Mouse (Mus musculus) erythroid progenitor cell, adult 5-6 weeks (primary cell): ENCODE data around the gene Ccdc3. TPM values are rescaled to one million over a fixed set of nuclear protein-coding genes. Genes with fewer than 3 reads are reported as not detected.
"Not testable (repeated sequence)": the region's sequence is repeated elsewhere in the genome, so short reads cannot be mapped to it uniquely, and the experiment has no call there.

ENCODE experiments used
- ATAC-seq: replicated peaks from 2 replicates; pipeline ENCODE4 v1.8.0; 2016; ENCODE audit warnings: moderate number of reproducible peaks, mild to moderate bottlenecking, moderate TSS enrichment, inconsistent platforms; ENCODE audit not compliant: poor library complexity, low FRiP score, severe bottlenecking
- total RNA-seq, 2 experiments: library from RNA; stranded (forward) in 1 of 2; stranded (reverse) in 1 of 2; fragments of 150-400 nt in 1 of 2; fragments of 186-747, 209-891 nt in 1 of 2; gene quantifications; 2 replicates each; pipeline versions ENCODE4 v1.2.3 to v1.2.4; 2015 to 2017; ENCODE audit warnings: low replicate concordance in 2 of 2

Ccdc3 gene
- total RNA-seq, 2 experiments from 2014 or later: not detected

GRCm38 (mm10) chr2:5203146-5203545 lies 65.6 kb downstream of the Ccdc3 start:
- ATAC-seq: no peak

- ATAC-seq: no peak
Observed at GRCm38 (mm10) chr2:5204941-5205340, 67.4 kb downstream of the Ccdc3 start.

- ATAC-seq: no peak
Observed at GRCm38 (mm10) chr2:5206651-5207050, 69.1 kb downstream of the Ccdc3 start.

GRCm38 (mm10) chr2:5214581-5214980 lies 77.0 kb downstream of the Ccdc3 start:
- no peak for ATAC-seq

GRCm38 (mm10) chr2:5215252-5215815 lies 77.8 kb downstream of the Ccdc3 start:
- ATAC-seq: no peak

- ATAC-seq: no peak
Observed at GRCm38 (mm10) chr2:5219206-5219605, 81.6 kb downstream of the Ccdc3 start.

GRCm38 (mm10) chr2:5219847-5220375 lies 82.3 kb downstream of the Ccdc3 start:
- no peak for ATAC-seq

GRCm38 (mm10) chr2:5222571-5222970 lies 85.0 kb downstream of the Ccdc3 start:
- ATAC-seq: no peak

GRCm38 (mm10) chr2:5236846-5237482 lies 99.4 kb downstream of the Ccdc3 start:
- no peak for ATAC-seq

- no peak for ATAC-seq
Observed at GRCm38 (mm10) chr2:5237870-5238269, 100.3 kb downstream of the Ccdc3 start.

GRCm38 (mm10) chr2:5239492-5239891 lies 101.9 kb downstream of the Ccdc3 start:
- no peak for ATAC-seq

- no peak for ATAC-seq
Observed at GRCm38 (mm10) chr2:5241469-5241897, 103.9 kb downstream of the Ccdc3 start.

GRCm38 (mm10) chr2:5249199-5249598 lies 111.6 kb downstream of the Ccdc3 start:
- not testable (repeated sequence) for ATAC-seq

GRCm38 (mm10) chr2:5249969-5250368 lies 112.4 kb downstream of the Ccdc3 start:
- ATAC-seq: no peak

GRCm38 (mm10) chr2:5258250-5258649 lies 120.7 kb downstream of the Ccdc3 start:
- ATAC-seq: no peak

GRCm38 (mm10) chr2:5262279-5262678 lies 124.7 kb downstream of the Ccdc3 start:
- no peak for ATAC-seq

GRCm38 (mm10) chr2:5267980-5268379 lies 130.4 kb downstream of the Ccdc3 start:
- no peak for ATAC-seq

Other genes with a start within 250 kb of the Ccdc3 start
- 20.5 and 29.2 TPM in 2 replicates for gene Phyh, start 218.8 kb upstream of the Ccdc3 start, total RNA-seq (2015; ENCODE audit: low replicate concordance)
- gene Phyh, start 218.8 kb upstream of the Ccdc3 start, total RNA-seq (2017; ENCODE audit: low replicate concordance): 12.1 and 13.2 TPM in 2 replicates
- not detected in 2 replicates for gene Ucma, start 161.7 kb upstream of the Ccdc3 start, total RNA-seq (2015; ENCODE audit: low replicate concordance)
- not detected in 2 replicates for gene Ucma, start 161.7 kb upstream of the Ccdc3 start, total RNA-seq (2017; ENCODE audit: low replicate concordance)
- gene Mcm10, start 125.0 kb upstream of the Ccdc3 start, total RNA-seq (2015; ENCODE audit: low replicate concordance): 54.1 and 134 TPM in 2 replicates
- gene Mcm10, start 125.0 kb upstream of the Ccdc3 start, total RNA-seq (2017; ENCODE audit: low replicate concordance): 76.9 and 109 TPM in 2 replicates
- 112 and 113 TPM in 2 replicates for gene Optn, start 73.7 kb upstream of the Ccdc3 start, total RNA-seq (2015; ENCODE audit: low replicate concordance)
- gene Optn, start 73.7 kb upstream of the Ccdc3 start, total RNA-seq (2017; ENCODE audit: low replicate concordance): 325 and 377 TPM in 2 replicates